Mouse (Mus musculus) cerebellum, postnatal 10 days (tissue): ENCODE results near the gene Olfr1228.

ENCODE experiments used
- DNase-seq, 2 experiments: peaks; one replicate each; pipeline ENCODE4 v3.0.0; 2021; ENCODE audit warnings: mixed read lengths in 2 of 2

Gene Olfr1228

GRCm38 (mm10) chr2:89253962-89254361, at the start of gene Olfr1228:
Olfr1228 (minus strand) TSS chr2:89254062.
- no peak for DNase-seq

GRCm38 (mm10) chr2:89297168-89297567, 43.3 kb upstream of the Olfr1228 start, which contains the start of gene Olfr1230:
Olfr1230 (minus strand) TSS chr2:89297268.
- DNase-seq, result no peak

- DNase-seq, result no peak
Measured at GRCm38 (mm10) chr2:89287914-89288313, 34.1 kb upstream of the Olfr1228 start, which contains the start of gene Olfr1229. Olfr1229 (minus strand) TSS chr2:89288014.

GRCm38 (mm10) chr2:89199948-89200347, 53.9 kb downstream of the Olfr1228 start, which contains the start of gene Olfr1226:
Olfr1226 (minus strand) TSS chr2:89200048.
- DNase-seq, result no peak
